Mouse (Mus musculus) stomach, embryonic 16.5 days (tissue): ENCODE data around the gene Arv1. TPM values are rescaled to one million over a fixed set of nuclear protein-coding genes. Genes with fewer than 3 reads are reported as not detected.

Source experiments
- ATAC-seq: fragments of 200-750 bp; cut with Nextera tagmentation; 2 replicates; pipeline ENCODE4 v1.8.0; 2017; ENCODE audit warnings: moderate number of reproducible peaks, moderate TSS enrichment; ENCODE audit not compliant: insufficient read depth, low FRiP score
- H3K27ac ChIP-seq: fragments of 300-500 bp; sonication (generic); 2 replicates; pipeline ENCODE4 v1.5.1; 2014; ENCODE audit warnings: low read length
- H3K27me3 ChIP-seq: fragments of 300-500 bp; sonication (generic); 2 replicates; pipeline ENCODE4 v1.6.1; 2014; ENCODE audit warnings: low read length, control low read depth, mixed read lengths; ENCODE audit not compliant: control insufficient read depth, insufficient read depth
- H3K36me3 ChIP-seq: fragments of 300-500 bp; sonication (generic); 2 replicates; pipeline ENCODE4 v1.6.1; 2014; ENCODE audit warnings: low read length; ENCODE audit not compliant: control insufficient read depth, insufficient read depth
- H3K4me1 ChIP-seq: fragments of 300-500 bp; sonication (generic); 2 replicates; pipeline ENCODE4 v1.6.1; 2014; ENCODE audit warnings: low read length, control low read depth, mixed read lengths; ENCODE audit not compliant: control insufficient read depth, insufficient read depth
- H3K4me2 ChIP-seq: fragments of 300-500 bp; sonication (generic); 2 replicates; pipeline ENCODE4 v1.6.1; 2014; ENCODE audit warnings: low read depth, low read length, mixed read lengths
- H3K4me3 ChIP-seq: fragments of 300-500 bp; sonication (generic); replicated peaks from 2 replicates; pipeline ENCODE4 v1.5.1; 2014; ENCODE audit warnings: mild to moderate bottlenecking, low read length
- H3K9ac ChIP-seq: fragments of 300-500 bp; sonication (generic); 2 replicates; pipeline ENCODE4 v1.6.1; 2014; ENCODE audit warnings: low read length
- H3K9me3 ChIP-seq: fragments of 300-500 bp; sonication (generic); replicated peaks from 2 replicates; pipeline ENCODE4 v1.6.1; 2016; ENCODE audit warnings: low read length, control low read depth; ENCODE audit not compliant: control insufficient read depth
- WGBS: fragments of 180-500 bp; shearing (Covaris S2); extraction: QIAGEN DNeasy Blood & Tissue Kit; methylation state at CpG from one replicate; pipeline ENCODE4 v1.1.7; 2014; 5-methylcytosine and 5-hydroxymethylcytosine counted together
- polyA plus RNA-seq: library from polyadenylated mRNA; unstranded; fragments of >200 nt; fragmentation: Nextera tagmentation; extraction: Ambion mirVana; gene quantifications from 2 replicates; pipeline ENCODE4 v1.2.1, GENCODE M21; 2015

Arv1 gene
- polyA plus RNA-seq, 1 experiment from 2014 or later = 19.0 TPM

GRCm38 (mm10) chr8:124751191-124751590 lies 29.3 kb downstream of the Arv1 start:
- H3K4me1 ChIP-seq = peaks cover 26% of the 10 kb centered on the region
- ATAC-seq = no peak
- peak overlapping the region; percentile 96 for H3K4me2 ChIP-seq
- peak overlapping the region; percentile 65 for H3K4me3 ChIP-seq
- H3K27me3 ChIP-seq = peaks cover 18% of the 10 kb centered on the region
- peak overlapping the region; percentile 67 for H3K9ac ChIP-seq
- no peaks in the 10 kb centered on the region for H3K36me3 ChIP-seq
- under 1% methylated on average over 31 of the region's 31 CpGs for WGBS
- H3K27ac ChIP-seq = no peak overlapping the region
- no peaks in the 10 kb centered on the region for H3K9me3 ChIP-seq

- H3K27ac ChIP-seq = no peak within 1 kb of the TSS; the same call in 1 of the 2 replicates
- peaks cover 18% of the 10 kb centered on the region for H3K27me3 ChIP-seq
- no peaks in the 10 kb centered on the region for H3K9me3 ChIP-seq
- H3K36me3 ChIP-seq = no peaks in the 10 kb centered on the region
- peak within 1 kb of the TSS; percentile 96 for H3K4me2 ChIP-seq
- H3K4me3 ChIP-seq = peak within 1 kb of the TSS; percentile 65
- peak; percentile 91 for ATAC-seq
- under 1% methylated on average over 41 of the region's 41 CpGs for WGBS
- H3K9ac ChIP-seq = peak within 1 kb of the TSS; percentile 67
- peaks cover 26% of the 10 kb centered on the region for H3K4me1 ChIP-seq
These were observed 29.8 kb downstream of the Arv1 start, which contains the start of gene Fam89a for GRCm38 (mm10) chr8:124751709-124752173. TSS of gene Fam89a (minus strand) at chr8:124751832.

- H3K4me3 ChIP-seq = no peak overlapping the region
- peaks cover 18% of the 10 kb centered on the region for H3K27me3 ChIP-seq
- H3K9ac ChIP-seq = peak overlapping the region; percentile 38; the same call in 1 of the 2 replicates
- WGBS = 44% methylated on average over 21 of the region's 21 CpGs
- H3K9me3 ChIP-seq = no peaks in the 10 kb centered on the region
- H3K27ac ChIP-seq = no peak overlapping the region; the same call in 1 of the 2 replicates
- no peak for ATAC-seq
- H3K4me2 ChIP-seq = peak overlapping the region; percentile 96
- H3K4me1 ChIP-seq = peaks cover 26% of the 10 kb centered on the region
- H3K36me3 ChIP-seq = no peaks in the 10 kb centered on the region
These were observed 30.5 kb downstream of the Arv1 start for GRCm38 (mm10) chr8:124752325-124752862.

GRCm38 (mm10) chr8:124754101-124754791 lies 32.3 kb downstream of the Arv1 start:
- 13% methylated on average over 11 of the region's 11 CpGs for WGBS
- Histone ChIP-seq H3K36me3 (no peaks in the 10 kb centered on the region), H3K9ac (no peak overlapping the region), H3K27ac (0 out of 2 replicates have a peak overlapping the region, but pooled peaks have one; percentile 6), H3K27me3 (peaks cover 18% of the 10 kb centered on the region), H3K9me3 (no peaks in the 10 kb centered on the region), H3K4me3 (no peak overlapping the region), H3K4me1 (peaks cover 26% of the 10 kb centered on the region), H3K4me2 (no peak overlapping the region)
- ATAC-seq = peak; percentile 38; the same call in 1 of the 2 replicates

GRCm38 (mm10) chr8:124754792-124755190 lies 32.9 kb downstream of the Arv1 start:
- no peaks in the 10 kb centered on the region for H3K9me3 ChIP-seq
- no peak overlapping the region for H3K4me2 ChIP-seq
- H3K4me3 ChIP-seq = no peak overlapping the region
- peaks cover 26% of the 10 kb centered on the region for H3K4me1 ChIP-seq
- ATAC-seq = no peak
- H3K36me3 ChIP-seq = no peaks in the 10 kb centered on the region
- H3K27me3 ChIP-seq = peaks cover 18% of the 10 kb centered on the region
- H3K27ac ChIP-seq = 0 out of 2 replicates have a peak overlapping the region, but pooled peaks have one; percentile 6
- WGBS = 25% methylated on average over 4 of the region's 4 CpGs
- no peak overlapping the region for H3K9ac ChIP-seq

- Histone ChIP-seq H3K36me3 (no peaks in the 10 kb centered on the region), H3K27ac (no peak overlapping the region), H3K4me3 (no peak overlapping the region), H3K4me1 (peaks cover 22% of the 10 kb centered on the region), H3K9ac (no peak overlapping the region), H3K9me3 (no peaks in the 10 kb centered on the region), H3K27me3 (peaks cover 14% of the 10 kb centered on the region), H3K4me2 (no peak overlapping the region)
- no peak for ATAC-seq
- 76% methylated on average over 8 of the region's 8 CpGs for WGBS
These were observed 33.5 kb downstream of the Arv1 start for GRCm38 (mm10) chr8:124755481-124755880.

GRCm38 (mm10) chr8:124756153-124756552 lies 34.2 kb downstream of the Arv1 start:
- ATAC-seq = no peak

GRCm38 (mm10) chr8:124756601-124757000 lies 34.7 kb downstream of the Arv1 start:
- 66% methylated on average over 5 of the region's 5 CpGs for WGBS
- Histone ChIP-seq H3K9me3 (no peaks in the 10 kb centered on the region), H3K27ac (no peak overlapping the region), H3K27me3 (peaks cover 3% of the 10 kb centered on the region; the same call in 1 of the 2 replicates), H3K36me3 (no peaks in the 10 kb centered on the region), H3K4me3 (no peak overlapping the region), H3K4me1 (peaks cover 15% of the 10 kb centered on the region), H3K4me2 (no peak overlapping the region), H3K9ac (no peak overlapping the region)
- no peak for ATAC-seq

More at GRCm38 (mm10) chr8:124756153-124756552, 34.2 kb downstream of the Arv1 start:
- Histone ChIP-seq H3K27ac (no peak overlapping the region), H3K4me2 (no peak overlapping the region), H3K9ac (no peak overlapping the region), H3K4me3 (no peak overlapping the region), H3K27me3 (peaks cover 8% of the 10 kb centered on the region), H3K4me1 (peaks cover 18% of the 10 kb centered on the region), H3K9me3 (no peaks in the 10 kb centered on the region), H3K36me3 (no peaks in the 10 kb centered on the region)
- 63% methylated on average over 2 of the region's 2 CpGs for WGBS

- H3K27me3 ChIP-seq = no peaks in the 10 kb centered on the region
- peaks cover 10% of the 10 kb centered on the region for H3K4me1 ChIP-seq
- no peak overlapping the region for H3K9ac ChIP-seq
- no peaks in the 10 kb centered on the region for H3K36me3 ChIP-seq
- no peak overlapping the region for H3K4me3 ChIP-seq
- 38% methylated on average over 3 of the region's 3 CpGs for WGBS
- no peak for ATAC-seq
- no peak overlapping the region for H3K27ac ChIP-seq
- no peaks in the 10 kb centered on the region for H3K9me3 ChIP-seq
- no peak overlapping the region for H3K4me2 ChIP-seq
These were observed 36.6 kb downstream of the Arv1 start for GRCm38 (mm10) chr8:124758544-124758943.
